In genomic region chr7:12834162-12835120, GRCm38 (mm10) we compare ENCODE assay signal across 7 mouse cellular contexts. TPM values are rescaled to one million over a fixed set of nuclear protein-coding genes. Genes with fewer than 3 reads are reported as not detected.
A peak's percentile ranks its signal among the peaks of the same experiment; 100 is the strongest.
DNase-seq lines count a peak whose midpoint lies in the region; ATAC-seq lines count a peak whose summit lies in the region.

Zfp110 (plus strand) TSS chr7:12834761.

- H3K27me3 ChIP-seq in embryonic facial prominence, embryonic 12.5 days: no peaks in the 10 kb centered on the region
- H3K27me3 ChIP-seq in limb, embryonic 11.5 days (ENCODE audit: control insufficient read depth, insufficient read depth, low read length): no peaks in the 10 kb centered on the region
- H3K27me3 ChIP-seq in midbrain, embryonic 14.5 days (ENCODE audit: control insufficient read depth, insufficient read depth, low read length): no peaks in the 10 kb centered on the region

- 3% methylated on average over 47 of the region's 47 CpGs for WGBS in embryonic facial prominence, embryonic 12.5 days
- 4% methylated on average over 47 of the region's 47 CpGs for WGBS in limb, embryonic 11.5 days
- 4% methylated on average over 47 of the region's 47 CpGs for WGBS in midbrain, embryonic 14.5 days

- no peaks in the 10 kb centered on the region for H3K4me1 ChIP-seq in embryonic facial prominence, embryonic 12.5 days
- no peaks in the 10 kb centered on the region for H3K4me1 ChIP-seq in limb, embryonic 11.5 days (ENCODE audit: control insufficient read depth, insufficient read depth, low read length)
- no peaks in the 10 kb centered on the region for H3K4me1 ChIP-seq in midbrain, embryonic 14.5 days (ENCODE audit: control insufficient read depth, insufficient read depth, low read length)

- H3K4me3 ChIP-seq in embryonic facial prominence, embryonic 12.5 days: peak within 1 kb of the TSS; percentile 54
- peak within 1 kb of the TSS; percentile 48 for H3K4me3 ChIP-seq in limb, embryonic 11.5 days (ENCODE audit: low read depth, low read length)
- peak within 1 kb of the TSS; percentile 61 for H3K4me3 ChIP-seq in midbrain, embryonic 14.5 days (replicated peaks; ENCODE audit: low read depth, low read length)

- H3K36me3 ChIP-seq in embryonic facial prominence, embryonic 12.5 days: peaks cover 32% of the 10 kb centered on the region
- peaks cover 12% of the 10 kb centered on the region; the same call in 1 of the 2 replicates for H3K36me3 ChIP-seq in limb, embryonic 11.5 days (ENCODE audit: control insufficient read depth, insufficient read depth, low read length)
- H3K36me3 ChIP-seq in midbrain, embryonic 14.5 days (ENCODE audit: control insufficient read depth, insufficient read depth, low read length): peaks cover 25% of the 10 kb centered on the region

- ATAC-seq in embryonic facial prominence, embryonic 12.5 days (ENCODE audit: insufficient number of reproducible peaks, insufficient read depth, low FRiP score, low TSS enrichment): peak; percentile 97
- ATAC-seq in limb, embryonic 11.5 days (ENCODE audit: insufficient number of reproducible peaks, low FRiP score, low TSS enrichment, low read depth): peak; percentile 94
- ATAC-seq in midbrain, embryonic 14.5 days (ENCODE audit: low FRiP score, low TSS enrichment): peak; percentile 96

- H3K9me3 ChIP-seq in embryonic facial prominence, embryonic 12.5 days: peaks cover 37% of the 10 kb centered on the region
- peaks cover 4% of the 10 kb centered on the region; the same call in 1 of the 2 replicates for H3K9me3 ChIP-seq in limb, embryonic 11.5 days (ENCODE audit: control insufficient read depth, low read length)
- H3K9me3 ChIP-seq in midbrain, embryonic 14.5 days (ENCODE audit: control insufficient read depth, low read length): peaks cover 37% of the 10 kb centered on the region

- peak within 1 kb of the TSS; percentile 54 for H3K9ac ChIP-seq in embryonic facial prominence, embryonic 12.5 days
- peak within 1 kb of the TSS; percentile 61 for H3K9ac ChIP-seq in limb, embryonic 11.5 days (ENCODE audit: low read length)
- H3K9ac ChIP-seq in midbrain, embryonic 14.5 days (replicated peaks; ENCODE audit: low read length): peak within 1 kb of the TSS; percentile 60

- DNase-seq in adrenal gland, postnatal 25 days: peak; percentile 89
- peak; percentile 99 for DNase-seq in heart, adult 11 months
- DNase-seq in kidney, adult 18-20 months: peak; percentile 94
- peak; percentile 92 for DNase-seq in limb, embryonic 11.5 days (ENCODE audit: low spot score)
- DNase-seq in midbrain, embryonic 14.5 days: peak; percentile 93
- DNase-seq in spleen, adult 18-20 months: peak; percentile 82 to 89

- H3K27ac ChIP-seq in embryonic facial prominence, embryonic 12.5 days: peak within 1 kb of the TSS; percentile 36; the same call in 1 of the 2 replicates
- H3K27ac ChIP-seq in limb, embryonic 11.5 days (replicated peaks; ENCODE audit: low read depth, low read length): no peak within 1 kb of the TSS
- H3K27ac ChIP-seq in midbrain, embryonic 14.5 days (replicated peaks; ENCODE audit: low read depth, low read length): peak within 1 kb of the TSS; percentile 56

- H3K4me2 ChIP-seq in embryonic facial prominence, embryonic 12.5 days (replicated peaks): peak within 1 kb of the TSS; percentile 52
- H3K4me2 ChIP-seq in limb, embryonic 11.5 days (ENCODE audit: low read depth, severe bottlenecking): peak within 1 kb of the TSS; percentile 41
- H3K4me2 ChIP-seq in midbrain, embryonic 14.5 days (ENCODE audit: low read length): peak within 1 kb of the TSS; percentile 63

RNA-seq across cellular contexts. Expression of gene Zfp110, which starts in this region (rescaled TPM):
- 23.1 and 27.2 TPM in 2 replicates for total RNA-seq in adrenal gland, postnatal 25 days (2021)
- polyA plus RNA-seq in embryonic facial prominence, embryonic 12.5 days (2016; fragmentation: Nextera tagmentation; extraction: Ambion mirVana): 39.5 and 41.3 TPM in 2 replicates
- polyA plus RNA-seq in limb, embryonic 11.5 days (2014; fragmentation: Nextera tagmentation; extraction: Ambion mirVana): 38.3 and 38.4 TPM in 2 replicates
- polyA plus RNA-seq in midbrain, embryonic 14.5 days (2014; fragmentation: Nextera tagmentation; extraction: Ambion mirVana): 22.9 and 28.0 TPM in 2 replicates
